Mouse (Mus musculus) kidney, adult 11 months (tissue): ENCODE measurements around the gene Arid3c.
A peak's percentile ranks its signal among the peaks of the same experiment; 100 is the strongest.

Source experiments
- DNase-seq: peaks from one replicate; pipeline ENCODE4 v3.0.0; 2022

Gene Arid3c

DNA sequence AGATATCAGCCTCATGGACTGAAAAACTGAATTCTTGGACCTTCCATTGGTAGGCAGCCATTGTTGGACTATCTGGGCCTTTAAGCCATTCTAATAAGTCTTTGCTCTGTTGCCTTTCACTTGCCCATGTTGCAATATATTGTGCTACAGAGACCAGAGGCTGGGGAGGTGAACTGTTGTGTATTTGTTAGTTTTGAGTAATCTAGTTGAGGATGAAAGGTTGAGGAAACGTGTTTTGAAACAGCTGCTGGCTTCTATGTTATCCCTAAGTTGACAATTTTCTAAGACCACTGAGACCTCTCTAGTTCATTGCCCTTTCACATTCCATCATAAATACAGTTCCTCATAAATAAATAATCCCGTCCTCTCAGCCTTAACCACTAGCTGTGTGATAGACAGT, 13.2 kb upstream of the Arid3c start:
- no peak for DNase-seq

DNA sequence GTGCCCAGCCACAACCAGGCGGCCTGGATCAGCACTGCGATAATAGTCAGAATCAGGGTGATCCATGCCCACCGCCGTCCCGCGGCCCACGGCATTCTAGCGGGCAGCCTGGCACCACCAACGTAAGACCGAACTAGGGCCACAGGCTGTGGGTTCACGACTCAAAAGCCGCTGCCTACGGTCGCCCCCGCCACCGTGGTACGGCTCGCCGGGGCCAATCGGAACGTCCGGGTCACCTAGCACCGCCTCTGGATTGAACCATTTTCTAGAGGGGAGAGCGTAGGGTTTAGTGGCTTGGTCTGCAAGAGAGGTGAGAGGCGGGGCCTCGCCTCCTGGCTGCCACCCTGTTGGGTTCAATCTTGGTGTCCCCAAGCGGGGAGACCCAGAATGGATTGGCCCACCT, 10.2 kb upstream of the Arid3c start:
- DNase-seq, result peak; percentile 96

DNA sequence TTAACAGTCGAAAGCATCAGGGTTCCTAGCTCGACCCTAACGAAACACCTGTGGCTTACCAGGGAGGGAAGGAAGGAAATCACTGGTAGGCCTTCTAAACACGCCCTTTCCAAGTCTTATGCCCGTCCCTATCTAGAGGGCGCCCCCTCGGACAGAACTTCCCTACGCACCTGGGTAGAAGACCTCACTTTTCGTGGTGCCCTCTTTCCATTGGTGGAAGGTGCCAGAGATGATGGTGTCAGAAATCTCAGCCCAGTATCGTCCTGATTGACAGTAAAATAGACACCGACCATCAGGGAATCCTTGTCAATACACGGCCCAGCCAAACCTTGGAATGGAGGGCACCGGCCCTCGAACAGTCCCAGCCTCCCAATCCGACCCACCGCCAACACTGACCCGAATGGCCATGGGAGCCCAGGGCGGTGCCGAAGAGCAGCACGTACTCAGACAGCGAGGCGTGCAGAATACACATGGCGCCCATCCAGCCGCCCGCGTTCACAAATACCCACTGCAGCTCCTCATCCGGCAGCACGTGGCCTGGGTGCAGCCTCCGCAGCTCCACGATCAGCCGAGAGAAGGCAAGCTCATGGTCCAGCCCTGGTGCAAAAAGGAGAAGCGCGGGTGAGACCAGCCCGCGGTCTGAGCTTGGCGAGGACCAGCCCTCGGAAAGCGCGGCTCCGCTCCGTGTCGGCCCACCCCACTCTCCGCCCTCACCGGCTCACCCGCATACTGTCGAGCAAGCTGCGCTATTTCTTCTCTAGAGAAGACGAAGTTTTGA, 9.6 kb upstream of the Arid3c start:
- DNase-seq, result no peak

DNA sequence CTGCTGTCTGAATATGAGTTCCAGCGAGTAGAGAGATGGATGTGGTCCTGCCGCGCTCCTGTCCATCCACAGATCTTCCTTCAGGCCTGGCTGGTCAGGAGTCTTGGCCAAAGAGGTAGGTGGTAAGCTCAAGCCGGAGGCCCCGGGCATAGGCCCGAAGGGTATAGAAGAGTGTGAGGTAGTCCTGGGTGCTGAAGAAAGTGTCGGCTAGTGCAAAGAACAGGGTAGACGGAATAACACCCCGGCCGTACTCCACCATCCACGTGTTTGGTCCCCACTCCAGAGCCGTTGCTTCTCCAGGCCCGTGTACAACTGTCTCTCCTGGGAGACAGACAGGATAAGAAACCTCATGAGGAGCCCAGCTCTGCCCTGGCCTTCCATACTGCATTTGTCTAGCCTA, 8.3 kb upstream of the Arid3c start:
- no peak for DNase-seq

DNA sequence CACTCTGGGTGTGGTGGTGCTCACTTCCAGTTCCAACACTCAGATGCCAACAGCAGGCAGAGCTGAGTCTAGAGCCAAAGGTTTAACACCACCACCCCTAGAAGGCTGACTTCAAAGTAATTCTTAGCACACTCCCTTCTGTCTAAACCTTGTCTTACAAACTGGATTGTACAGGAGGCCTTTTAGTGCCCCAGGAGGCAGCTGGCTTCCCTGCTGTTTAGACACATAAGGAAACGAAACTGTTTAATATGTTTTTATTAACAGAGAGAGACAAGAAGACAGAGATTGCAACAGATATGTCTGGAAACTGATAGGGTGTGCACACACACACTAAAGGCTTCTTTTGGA, 7.3 kb upstream of the Arid3c start:
- no peak for DNase-seq

DNA sequence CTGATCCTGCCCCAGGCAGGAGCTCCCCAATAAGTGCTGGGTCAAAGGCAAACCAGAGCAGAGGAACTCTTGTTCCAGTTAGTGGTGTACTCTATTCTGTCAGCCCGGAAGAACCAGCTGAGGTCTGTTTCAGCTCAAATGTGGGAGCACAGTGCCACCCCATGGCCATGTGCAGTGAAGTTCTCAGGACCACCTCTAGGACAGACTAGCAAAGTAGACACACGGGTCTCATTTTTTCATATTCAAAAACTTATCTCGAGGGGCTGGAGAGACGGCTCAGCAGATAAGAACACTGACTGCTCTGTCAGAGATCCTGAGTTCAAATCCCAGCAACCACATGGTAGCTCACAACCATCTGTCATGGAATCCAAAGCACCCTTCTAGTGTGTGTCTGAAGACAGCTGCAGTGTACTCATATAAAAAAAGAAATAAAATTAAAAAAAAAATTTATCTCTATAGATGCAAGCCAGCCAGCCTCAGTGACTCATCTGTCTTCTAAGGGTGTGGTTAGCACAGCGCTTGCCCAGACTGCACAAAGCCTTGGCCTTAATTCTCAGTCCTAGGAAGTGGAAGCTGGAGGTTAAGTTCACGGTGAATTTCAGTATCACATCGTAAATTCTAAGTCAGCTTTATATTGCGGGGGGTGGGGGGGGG, 6.8 kb upstream of the Arid3c start:
- peak; percentile 68 for DNase-seq

DNA sequence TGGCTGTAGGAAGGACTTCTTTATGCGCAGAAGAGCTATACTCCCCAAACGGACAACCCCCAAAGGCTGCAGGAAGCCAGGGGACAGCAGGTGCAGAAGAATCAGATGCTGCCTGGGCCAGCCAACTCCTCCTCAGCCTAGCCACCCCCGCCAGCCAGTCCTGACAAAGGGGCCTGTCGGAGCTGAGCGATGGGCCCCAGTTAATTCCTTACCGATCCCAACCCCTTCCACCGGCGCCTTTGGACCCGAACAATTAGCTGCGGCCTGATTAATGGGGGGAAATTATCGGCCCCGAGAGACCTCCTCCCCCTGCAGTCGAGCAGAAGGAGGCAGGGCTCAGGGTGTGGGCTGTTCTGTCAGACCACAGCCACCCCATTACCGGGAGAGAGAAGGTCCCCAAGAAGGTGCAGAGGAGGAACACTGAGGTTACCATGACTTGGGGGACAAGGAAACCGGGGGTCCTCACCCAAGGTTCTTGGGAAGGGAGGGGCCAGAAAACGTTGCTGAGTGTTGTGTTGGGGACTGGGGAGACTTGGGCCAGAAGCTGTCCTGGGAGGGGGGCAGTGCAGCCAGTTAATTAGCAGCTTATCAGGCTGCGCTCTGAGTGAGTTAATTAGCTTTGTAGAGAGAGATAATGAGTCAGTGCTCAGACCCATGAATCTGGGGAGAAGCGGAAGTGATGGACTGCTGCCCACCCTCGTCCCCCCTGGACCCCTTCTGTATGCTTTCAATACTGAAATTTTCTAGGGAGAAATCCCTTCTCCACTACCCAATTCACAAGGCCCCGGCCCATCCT, 3.9 kb downstream of the Arid3c start:
- DNase-seq, result no peak

DNA sequence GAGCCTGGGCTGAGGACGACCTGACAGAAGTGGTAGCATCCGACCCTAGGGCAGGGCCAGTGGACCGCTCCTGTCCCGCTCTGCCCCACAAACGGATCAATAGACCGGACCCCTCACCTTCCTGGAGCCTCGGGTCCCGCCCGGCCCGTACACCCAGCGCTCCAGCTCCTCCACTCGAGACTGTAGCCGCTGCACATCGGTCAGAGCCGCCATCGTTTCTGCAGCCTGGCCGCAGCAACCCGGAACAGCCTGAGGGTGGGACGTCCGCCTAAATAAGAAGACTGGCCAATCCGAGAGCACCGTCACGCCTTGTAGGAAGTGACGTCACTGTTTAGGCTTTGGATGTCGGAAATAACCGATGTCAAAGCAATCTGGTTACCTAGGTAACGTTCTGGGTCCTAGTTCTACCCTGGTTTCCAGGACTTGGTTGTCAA, 8.0 kb downstream of the Arid3c start, which contains the start of gene Dctn3:
Gene Dctn3, minus strand, starts transcription at position 253 of the 434 bp plus-strand sequence.
- DNase-seq, result peak; percentile 96

DNA sequence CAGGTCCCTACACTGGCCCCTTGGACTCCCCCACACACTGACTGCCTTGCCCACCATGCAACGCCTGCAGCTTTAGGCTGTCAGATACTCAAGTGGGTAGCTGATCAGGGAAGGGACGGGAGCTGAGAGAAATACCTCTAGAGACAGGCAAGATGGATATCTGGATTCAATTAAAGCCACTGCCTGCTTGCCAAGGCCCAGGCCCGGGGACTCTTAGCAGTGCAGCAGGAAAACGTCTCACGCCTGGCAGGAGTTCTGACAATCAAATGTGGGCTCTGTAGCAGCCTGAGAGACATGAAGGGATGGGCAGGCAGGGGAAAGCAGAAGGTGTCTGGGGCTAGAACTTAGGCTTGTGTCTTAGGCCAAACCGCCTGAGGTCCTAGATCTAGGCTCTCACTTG, 14.1 kb downstream of the Arid3c start:
- DNase-seq, result no peak

DNA sequence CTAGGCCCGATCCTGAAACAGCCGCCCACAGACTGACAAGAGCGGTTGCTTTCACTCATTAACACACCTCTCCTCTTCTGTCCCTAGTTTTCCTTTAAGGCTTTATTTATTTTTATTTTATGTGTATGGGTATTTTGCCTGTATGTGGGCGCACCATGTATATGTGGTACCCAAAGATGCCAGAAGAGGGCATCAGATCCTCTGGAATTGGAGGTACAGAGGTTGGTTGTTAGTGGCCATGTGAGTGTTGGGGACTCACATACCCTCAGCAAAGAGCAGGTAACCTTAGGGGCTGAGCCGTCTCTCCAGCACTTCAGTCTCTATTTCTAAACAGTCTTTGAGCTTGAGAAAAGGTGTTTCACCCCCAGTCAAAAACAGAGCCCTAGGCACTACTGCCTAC, 15.3 kb downstream of the Arid3c start:
- no peak for DNase-seq

DNA sequence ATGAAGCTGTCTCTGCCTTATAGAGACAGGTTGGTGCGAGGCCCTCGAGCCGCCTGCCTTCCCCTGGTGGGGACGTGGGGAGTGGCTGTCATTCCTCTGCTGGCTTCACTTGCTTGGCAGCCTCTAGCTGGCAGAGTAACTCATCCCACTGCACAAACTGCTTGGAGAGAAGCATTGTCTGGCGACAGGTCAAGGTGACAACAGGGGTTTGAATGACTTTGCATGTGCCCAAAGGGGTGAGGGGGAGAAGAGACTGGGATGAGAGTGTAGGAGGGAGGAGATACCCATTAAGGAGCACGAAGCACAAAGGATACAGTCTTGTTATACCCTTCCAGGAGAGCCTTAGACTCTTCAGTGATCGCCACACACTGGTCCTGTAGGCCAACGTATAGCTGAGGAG, 15.9 kb downstream of the Arid3c start:
- DNase-seq, result no peak

DNA sequence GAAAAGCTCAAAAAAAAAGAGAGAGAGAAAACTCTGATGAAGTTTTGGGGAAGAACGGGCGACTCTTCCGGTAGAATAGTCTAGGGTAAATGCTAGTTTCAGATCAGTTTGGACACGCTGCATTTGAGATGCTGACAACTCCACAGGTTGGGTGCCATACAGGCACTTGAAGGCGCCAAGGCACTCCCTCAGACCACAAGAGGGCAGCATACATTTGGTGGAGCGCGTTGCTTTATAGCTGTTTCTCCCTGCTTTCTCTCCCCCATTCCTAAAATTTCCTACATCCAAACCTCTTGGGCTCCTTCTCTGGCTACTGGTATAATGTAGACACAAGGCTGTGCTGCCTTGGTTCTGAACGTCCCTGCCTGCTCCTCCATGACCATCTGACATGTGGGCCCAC, 16.7 kb downstream of the Arid3c start:
- DNase-seq, result peak; percentile 55

DNA sequence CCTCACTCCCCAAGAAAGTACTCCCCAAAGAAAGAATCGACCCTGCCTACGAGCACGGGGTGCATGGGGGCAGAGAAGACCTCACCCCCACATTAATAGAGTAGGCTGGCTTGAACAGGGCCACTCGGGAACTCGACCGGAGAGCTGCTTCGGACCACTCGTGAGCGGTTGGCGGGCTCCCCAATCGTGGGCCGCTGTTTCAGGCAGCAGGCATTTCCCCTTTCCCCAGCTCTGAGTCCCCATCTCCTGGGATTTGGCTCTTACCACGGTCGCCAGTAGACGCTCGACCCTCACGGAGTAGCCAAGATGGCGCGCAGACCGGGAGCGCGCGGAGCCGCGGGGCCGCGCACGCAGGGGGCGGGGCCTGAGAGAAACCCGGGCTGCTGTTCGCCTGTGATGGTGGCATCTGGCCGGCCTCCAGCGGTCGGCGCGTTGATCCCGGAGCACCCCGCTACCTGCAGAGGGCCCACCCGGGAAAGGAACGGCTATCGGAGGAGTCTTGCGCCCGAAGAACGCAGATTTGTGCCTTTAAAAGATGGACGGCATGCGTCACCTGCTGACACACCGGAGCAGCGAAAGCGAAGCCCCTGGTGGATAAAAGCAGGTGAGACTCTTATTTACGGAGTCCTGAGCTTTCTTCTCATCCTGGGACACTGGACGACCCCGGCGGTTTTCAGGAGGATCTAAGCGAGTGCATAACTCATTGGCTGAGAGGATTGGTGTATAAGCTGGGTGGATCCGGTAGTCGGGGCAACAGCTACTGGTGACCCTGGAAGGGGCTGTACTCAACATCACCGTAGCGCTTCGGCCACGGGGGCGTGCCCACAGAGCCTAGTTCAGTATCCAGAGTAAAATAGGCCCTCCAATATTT, 17.5 kb downstream of the Arid3c start, which contains the start of gene Rpp25l:
Gene Rpp25l, minus strand, starts transcription at position 338 of the 871 bp plus-strand sequence.
- peak; percentile 83 for DNase-seq

DNA sequence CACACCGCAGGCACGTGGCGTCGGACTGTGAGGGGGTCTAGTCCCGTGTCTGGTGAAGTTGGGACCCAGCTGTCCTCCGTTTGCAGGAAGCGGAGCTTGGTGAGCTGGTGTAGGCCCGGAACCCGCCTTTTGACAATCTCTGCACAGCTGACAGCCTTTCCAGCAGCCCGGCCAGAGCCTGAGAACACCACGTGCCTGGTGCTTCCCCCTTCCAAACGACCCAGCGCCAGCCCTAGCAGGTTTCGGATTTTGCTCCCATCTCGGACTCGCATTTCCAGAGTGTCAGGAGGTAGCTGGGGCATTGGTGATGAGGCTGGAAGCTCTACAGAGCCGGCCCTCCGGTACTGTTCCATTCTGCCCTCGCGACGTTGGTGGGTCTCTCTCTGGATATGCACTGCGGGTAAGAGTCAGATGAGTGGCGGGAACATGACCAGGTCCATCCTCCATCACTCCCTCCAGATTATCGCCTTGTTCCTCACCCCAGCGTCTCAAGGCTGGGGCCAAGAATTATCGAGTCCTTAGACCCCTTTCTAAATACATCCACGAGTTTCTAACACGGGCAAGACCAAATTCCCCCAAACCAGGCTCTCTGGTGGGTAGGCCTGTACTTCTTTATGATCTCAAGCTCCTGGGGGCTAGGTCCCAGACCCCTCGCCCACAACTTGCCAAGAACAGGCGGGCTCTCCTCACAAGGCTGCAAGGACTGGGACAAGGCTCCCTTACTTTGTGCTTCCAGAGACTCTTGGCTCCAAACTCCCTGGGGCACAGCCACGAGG, 18.3 kb downstream of the Arid3c start:
- peak; percentile 36 for DNase-seq

DNA sequence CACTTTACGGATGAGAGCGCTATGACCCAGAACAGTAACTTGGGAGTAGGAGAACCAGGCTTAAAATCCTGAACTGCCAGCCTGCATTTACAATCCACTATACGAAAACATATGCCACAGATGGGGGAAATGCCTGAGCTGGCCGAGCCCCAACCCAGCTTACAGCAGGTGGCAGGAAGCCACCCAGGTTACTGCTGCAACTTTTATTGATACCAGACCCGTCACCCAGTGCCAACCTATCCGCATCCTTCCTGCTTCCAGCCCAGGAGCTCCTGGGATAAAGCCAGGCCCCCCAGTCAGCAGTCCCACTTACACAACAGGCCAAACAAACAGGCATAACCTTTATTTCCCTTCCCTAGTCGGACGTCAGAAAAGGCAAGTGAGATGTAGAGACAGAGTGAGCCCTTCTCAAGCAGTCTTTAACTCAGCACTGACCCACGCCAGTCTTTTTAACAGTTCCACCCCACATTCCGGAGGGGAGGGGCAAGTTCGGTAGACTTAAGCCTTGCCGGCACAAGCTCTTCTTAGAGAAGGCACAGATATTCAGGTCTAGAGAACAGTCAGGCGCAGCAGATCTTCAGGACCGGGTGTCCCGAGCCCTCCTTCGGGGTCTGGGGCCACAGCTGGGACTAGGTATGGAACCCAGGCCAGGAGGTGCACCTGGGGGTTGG, 19.1 kb downstream of the Arid3c start:
- DNase-seq, result no peak

DNA sequence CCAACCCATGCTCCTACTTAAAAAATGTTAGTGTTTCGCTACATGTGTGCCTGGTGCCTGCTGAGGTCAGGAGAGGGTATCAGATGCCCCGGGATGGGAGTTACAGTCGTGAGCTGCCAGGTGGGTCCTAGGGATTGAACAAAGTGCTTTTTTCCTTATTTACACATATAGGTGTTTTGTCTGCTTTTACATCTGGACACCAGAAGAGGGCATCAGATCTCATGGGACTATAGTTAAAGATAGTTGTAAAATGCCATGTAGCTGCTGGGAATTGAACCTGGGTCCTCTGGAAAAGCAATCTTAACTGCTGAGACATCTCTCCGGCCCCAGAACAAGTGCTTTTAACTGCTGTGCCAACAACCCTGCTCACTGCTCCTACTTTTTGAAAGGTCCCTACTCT, 20.7 kb downstream of the Arid3c start:
- no peak for DNase-seq

DNA sequence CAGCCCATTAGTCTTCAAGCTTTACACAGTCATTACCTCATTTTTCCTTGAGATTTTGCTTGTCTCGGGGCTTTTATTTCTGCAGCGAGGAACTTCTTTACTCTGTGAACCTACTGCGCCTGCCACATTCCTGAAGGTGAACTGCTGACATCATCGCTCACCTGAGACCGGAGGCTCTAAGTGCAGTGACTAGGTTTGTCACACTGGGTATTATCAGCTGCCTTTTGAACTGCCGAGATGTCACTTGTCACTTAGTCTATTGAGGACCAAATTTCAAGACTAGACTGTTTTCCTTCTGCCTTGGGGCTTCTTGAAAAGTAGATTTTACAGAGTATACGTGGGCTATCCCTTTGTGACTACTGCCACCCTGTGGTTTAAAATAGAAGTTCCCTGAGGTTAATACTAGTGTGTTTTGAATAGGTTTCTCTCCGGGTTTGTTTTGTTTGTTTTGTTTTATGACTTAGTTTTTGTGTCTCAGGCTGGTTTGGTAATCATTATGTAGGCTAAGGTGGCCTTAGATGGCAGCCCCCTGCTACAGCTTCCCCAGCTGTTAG, 22.7 kb downstream of the Arid3c start:
- DNase-seq, result peak; percentile 43

DNA sequence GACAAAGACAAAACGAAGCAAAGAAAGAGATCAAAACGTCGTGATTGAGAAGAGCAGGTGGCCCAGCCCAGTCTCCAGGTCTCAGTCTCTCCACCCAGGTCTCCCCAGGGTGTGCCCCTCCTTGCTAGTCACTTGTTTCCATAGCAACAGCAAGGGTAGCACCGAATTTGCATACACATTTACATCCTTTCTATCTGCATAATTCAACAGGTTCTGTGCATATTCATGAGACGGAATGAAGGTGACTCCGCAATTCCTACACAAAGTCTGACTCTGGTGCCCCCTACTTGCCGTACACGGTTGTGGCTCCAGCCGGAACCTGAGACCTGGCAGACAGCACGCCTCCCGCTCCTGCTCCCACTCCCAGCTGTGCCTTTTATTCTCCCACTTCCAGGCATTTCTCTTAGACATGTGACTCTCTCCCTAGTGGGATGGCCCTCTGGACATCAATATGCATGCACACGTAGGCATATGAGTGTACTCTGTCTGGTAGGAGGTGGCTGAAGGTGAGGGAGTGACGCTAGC, 23.9 kb downstream of the Arid3c start:
- DNase-seq, result peak; percentile 86

DNA sequence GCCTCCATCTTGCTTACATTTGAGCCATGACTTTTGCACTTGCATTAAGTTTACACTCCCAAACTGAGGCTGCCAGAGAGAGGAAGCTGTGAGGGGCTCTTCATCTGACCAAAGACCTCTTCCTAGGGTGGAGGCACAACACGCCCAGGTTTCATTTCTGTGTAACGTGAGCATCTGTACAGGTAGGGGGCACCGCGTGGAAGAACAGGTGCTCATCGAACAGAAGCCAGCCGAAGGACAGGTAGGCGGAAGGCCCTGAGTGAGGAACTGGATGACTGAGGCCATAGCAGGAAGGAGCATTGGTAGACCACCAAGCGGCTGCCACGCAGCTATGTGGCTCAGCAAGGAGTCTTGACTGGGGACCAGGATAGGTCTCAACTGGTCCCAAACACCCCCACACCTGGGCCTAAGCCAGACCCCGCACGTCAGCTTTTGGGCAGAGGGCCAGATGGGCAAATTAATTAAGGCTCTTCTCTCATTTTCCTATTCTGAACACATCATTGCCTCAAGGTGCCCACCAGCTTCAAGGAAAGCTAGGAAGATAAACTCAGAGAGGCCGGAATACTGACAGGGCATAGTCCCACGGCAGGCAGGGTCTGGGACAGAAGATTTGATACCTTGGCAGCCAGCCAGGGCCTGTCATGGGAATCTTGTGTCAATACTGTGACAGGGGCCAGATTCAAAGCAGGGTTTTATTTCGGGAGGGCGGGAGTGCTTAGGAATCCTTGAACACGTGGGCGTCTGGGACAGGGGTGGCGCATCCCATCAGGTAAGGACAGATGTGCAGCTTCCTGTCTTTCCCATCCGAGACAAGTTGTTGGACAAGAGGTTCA, 24.8 kb downstream of the Arid3c start:
- no peak for DNase-seq

DNA sequence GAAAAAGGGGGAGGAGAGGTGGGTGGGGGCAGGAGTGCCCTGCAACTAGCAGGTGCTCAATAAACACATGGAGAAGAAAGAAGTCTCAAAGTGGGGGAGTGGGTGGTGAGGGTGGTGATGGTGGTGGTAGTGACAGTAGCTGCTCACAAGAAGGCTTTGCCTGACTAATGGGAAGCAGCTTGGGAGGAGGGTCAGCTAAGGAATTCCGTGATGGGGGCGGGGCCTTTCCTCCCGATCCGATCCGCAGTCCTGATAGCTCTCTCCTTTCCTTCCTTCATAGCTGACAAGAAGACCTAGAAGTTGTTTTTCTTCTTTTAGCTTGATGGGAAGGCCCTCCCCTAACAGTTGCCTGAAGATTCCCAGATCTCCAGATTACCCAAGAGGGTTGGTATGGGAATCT, 26.3 kb downstream of the Arid3c start:
- DNase-seq, result no peak
